Mouse (Mus musculus) megakaryocyte, embryonic 14.5 days (primary cell): ENCODE data around the gene Osbpl3. TPM values are rescaled to one million over a fixed set of nuclear protein-coding genes. Genes with fewer than 3 reads are reported as not detected.

ENCODE experiments used
- H3K27me3 ChIP-seq: replicated peaks from 2 replicates; pipeline ENCODE3; 2012; ENCODE audit warnings: inconsistent platforms
- H3K36me3 ChIP-seq: replicated peaks from 2 replicates; pipeline ENCODE3; 2012; ENCODE audit warnings: low read length, inconsistent platforms, mixed read lengths
- H3K4me1 ChIP-seq: 2 replicates; pipeline ENCODE4 v1.6.1; 2012; ENCODE audit warnings: inconsistent platforms
- H3K4me3 ChIP-seq: replicated peaks from 2 replicates; pipeline ENCODE3; 2012; ENCODE audit warnings: moderate library complexity, mild to moderate bottlenecking, inconsistent platforms
- H3K9me3 ChIP-seq: 2 replicates; pipeline ENCODE4 v1.6.1; 2012; ENCODE audit warnings: inconsistent platforms
- FLI1 ChIP-seq: IDR thresholded peaks from 2 replicates; pipeline ENCODE4 v1.6.1; 2012; ENCODE audit warnings: low read length, inconsistent platforms, mixed read lengths
- GATA1 ChIP-seq: IDR thresholded peaks from 3 replicates; pipeline ENCODE4 v1.6.1; 2012; ENCODE audit warnings: mixed read lengths, low read length, inconsistent platforms, borderline replicate concordance
- polyA plus RNA-seq: library from polyadenylated mRNA; stranded (reverse); fragments of >175 nt; gene quantifications from 2 replicates; pipeline ENCODE4 v1.2.3, GENCODE M21; 2012; ENCODE audit warnings: low replicate concordance; ENCODE audit not compliant: insufficient read depth

The Osbpl3 gene
- polyA plus RNA-seq, 1 experiment, result 7.3 TPM

DNA sequence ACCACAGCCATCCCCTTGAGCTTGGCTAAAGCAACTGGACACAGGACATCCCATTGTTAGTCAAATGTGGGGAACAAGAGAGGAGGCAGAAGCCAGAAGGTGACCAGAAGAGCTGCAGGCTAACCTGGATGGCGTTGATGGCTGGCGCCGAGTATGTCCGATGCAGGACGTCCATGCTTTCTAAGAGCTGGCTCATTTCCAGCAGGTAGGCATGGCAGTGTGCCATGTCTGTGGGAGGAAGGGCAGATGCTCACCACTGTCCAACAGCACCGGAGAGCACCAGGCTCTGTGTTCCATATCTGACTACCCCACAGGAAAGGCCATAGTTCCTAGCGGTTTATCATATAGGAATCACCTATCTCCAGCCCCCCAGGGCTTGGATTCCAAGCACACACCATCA is 109.8 kb downstream of the Osbpl3 start:
- H3K4me3 ChIP-seq, result no peak overlapping the region
- no peaks in the 10 kb centered on the region for H3K27me3 ChIP-seq
- TF ChIP-seq GATA1 (no peak), FLI1 (no peak)
- peaks cover 14% of the 10 kb centered on the region for H3K4me1 ChIP-seq
- no peaks in the 10 kb centered on the region for H3K9me3 ChIP-seq
- H3K36me3 ChIP-seq, result peaks cover 96% of the 10 kb centered on the region

DNA sequence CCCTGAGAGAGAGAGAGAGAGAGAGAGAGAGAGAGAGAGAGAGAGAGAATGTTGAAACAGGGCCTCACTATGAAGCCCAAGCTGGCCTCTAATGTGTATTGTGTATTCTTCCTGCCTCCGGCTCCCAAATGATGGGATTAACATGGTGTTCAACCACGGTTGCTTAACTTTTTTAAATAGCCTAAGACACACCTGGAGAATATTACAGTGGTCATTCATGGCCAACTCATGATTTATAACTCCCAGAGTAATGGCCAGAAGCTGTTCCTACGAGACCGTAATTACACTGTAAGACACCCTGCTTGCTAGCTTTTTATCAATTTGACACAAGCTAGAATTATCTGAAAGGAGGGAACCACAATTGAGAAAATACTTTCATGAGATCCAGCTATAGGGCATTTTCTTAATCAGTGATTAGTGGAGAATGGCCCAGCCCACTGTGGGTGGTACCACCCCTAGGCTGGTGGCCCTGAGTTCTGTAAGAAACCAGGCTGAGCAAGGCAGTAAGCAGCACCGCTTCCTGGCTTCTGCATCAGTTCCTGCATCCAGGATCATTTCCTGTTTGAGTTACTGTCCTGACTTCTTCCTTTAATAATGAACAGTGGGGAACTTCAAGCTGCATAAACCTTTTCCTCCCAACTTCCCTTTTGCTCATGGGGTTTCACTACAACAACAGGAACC is 115.6 kb downstream of the Osbpl3 start:
- Histone ChIP-seq H3K9me3 (no peaks in the 10 kb centered on the region), H3K4me1 (peaks cover 10% of the 10 kb centered on the region; the same call in 1 of the 2 replicates), H3K36me3 (peaks cover 100% of the 10 kb centered on the region), H3K4me3 (no peak overlapping the region), H3K27me3 (no peaks in the 10 kb centered on the region)
- TF ChIP-seq FLI1 (no peak), GATA1 (no peak)

DNA sequence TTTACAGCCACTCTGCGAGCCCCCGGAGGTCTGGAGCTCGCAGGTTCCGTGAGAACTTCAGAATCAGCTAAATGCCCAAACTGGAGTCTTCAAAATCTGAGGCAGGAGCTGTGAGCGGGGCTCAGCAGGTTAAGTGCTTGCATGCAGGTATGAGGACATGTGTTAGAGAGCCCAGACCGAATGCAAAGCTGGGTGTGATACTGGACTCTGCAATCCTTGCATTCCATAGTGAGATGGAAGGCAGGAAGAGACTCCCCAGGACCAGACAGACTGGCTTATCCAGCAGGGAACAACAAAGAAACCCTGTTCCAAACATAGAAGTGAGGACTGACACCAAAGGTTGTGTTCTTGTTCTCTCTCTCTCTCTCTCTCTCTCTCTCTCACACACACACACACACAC is 118.6 kb downstream of the Osbpl3 start:
- H3K9me3 ChIP-seq, result no peaks in the 10 kb centered on the region
- TF ChIP-seq FLI1 (no peak), GATA1 (no peak)
- H3K27me3 ChIP-seq, result no peaks in the 10 kb centered on the region
- H3K4me1 ChIP-seq, result peaks cover 13% of the 10 kb centered on the region; the same call in 1 of the 2 replicates
- peaks cover 99% of the 10 kb centered on the region for H3K36me3 ChIP-seq
- no peak overlapping the region for H3K4me3 ChIP-seq

DNA sequence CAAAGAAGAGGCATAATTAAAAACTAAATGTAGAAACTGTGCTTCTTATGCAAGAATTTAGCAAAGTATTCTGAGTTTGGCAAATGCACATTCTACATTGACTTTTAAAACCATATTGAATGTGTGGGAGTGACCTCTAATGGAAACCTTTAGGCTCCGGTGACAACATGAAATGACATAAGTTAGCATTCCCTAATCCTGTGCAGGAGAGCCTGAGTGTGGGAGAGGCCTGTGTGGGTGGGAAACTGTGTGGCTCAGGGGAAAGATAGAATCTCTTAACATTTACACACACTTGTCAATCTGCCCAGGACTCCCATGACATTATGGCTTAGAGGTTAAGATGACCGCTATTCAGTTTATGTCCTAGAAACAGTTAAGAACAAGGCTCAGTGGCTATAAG is 119.6 kb downstream of the Osbpl3 start:
- H3K36me3 ChIP-seq, result peaks cover 99% of the 10 kb centered on the region
- no peaks in the 10 kb centered on the region for H3K9me3 ChIP-seq
- H3K27me3 ChIP-seq, result no peaks in the 10 kb centered on the region
- no peak for TF ChIP-seq FLI1
- TF ChIP-seq GATA1, result no peak
- H3K4me3 ChIP-seq, result no peak overlapping the region
- H3K4me1 ChIP-seq, result peaks cover 23% of the 10 kb centered on the region

DNA sequence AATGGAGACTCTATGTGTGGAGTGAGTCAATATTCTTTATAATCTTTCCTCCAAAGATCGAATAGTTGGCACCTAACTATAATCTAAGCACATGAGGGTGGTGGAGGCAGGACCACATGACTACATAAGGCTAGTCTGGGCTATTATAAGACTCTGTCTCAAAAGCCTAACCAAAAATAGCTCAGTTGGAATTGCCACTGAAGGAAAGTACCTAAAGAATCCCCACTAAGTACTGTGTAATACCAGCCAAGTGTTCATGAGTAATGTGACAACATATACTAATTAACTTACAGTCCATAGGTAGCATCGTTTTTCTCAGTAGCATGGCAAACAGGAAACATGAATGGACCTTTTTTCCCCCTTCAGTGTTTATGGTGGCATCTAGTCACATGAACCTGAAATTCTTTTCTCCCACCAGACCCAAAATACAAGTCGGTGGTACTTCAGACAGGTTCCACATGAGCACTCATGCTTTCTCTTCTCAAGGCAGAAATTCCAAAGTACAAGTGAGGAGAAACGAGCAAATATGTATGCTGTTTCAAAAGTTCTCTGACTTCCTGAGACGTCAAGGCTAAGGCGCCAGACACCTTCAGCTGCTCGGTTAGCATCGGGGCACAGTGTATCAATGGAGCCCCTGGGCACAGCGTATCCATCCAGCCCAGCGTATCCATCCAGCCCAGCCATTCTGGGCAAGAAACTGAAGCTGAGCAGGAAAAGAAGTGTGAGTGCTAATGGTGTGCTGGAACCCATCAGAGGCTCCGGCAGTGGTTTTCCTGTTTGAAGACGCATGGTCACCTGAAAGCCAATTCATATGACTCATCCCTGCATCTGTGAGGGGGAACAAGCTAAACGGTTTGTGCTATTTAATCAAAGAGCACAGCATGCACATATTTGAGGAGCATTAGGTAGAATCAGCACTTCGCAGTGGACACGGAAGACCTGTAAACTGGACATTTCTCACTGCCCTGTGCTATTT is 120.9 kb downstream of the Osbpl3 start:
- peaks cover 16% of the 10 kb centered on the region for H3K4me1 ChIP-seq
- no peaks in the 10 kb centered on the region for H3K27me3 ChIP-seq
- H3K36me3 ChIP-seq, result peaks cover 95% of the 10 kb centered on the region
- H3K4me3 ChIP-seq, result no peak overlapping the region
- TF ChIP-seq GATA1 (no peak), FLI1 (no peak)
- no peaks in the 10 kb centered on the region for H3K9me3 ChIP-seq

DNA sequence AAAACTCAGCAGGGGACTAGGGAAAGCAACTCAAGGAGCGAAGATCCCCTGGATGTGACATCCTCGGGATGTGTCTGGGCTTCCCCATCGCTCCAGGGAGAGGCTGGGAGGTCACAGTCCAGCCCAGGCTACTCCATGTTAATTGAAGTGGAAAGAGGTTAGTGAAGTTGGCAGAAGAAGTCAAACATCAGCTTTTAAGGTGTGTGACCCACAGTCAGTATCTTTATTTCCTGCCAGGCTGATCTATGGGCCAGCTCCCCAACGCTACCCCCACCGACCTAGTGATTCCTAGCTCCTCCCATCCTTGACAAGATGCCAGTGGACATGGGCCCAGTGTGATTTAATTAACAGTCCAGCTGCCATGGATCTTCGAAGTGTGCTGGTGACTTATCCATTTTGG is 122.7 kb downstream of the Osbpl3 start:
- H3K36me3 ChIP-seq, result peaks cover 95% of the 10 kb centered on the region
- H3K4me1 ChIP-seq, result peaks cover 16% of the 10 kb centered on the region

DNA sequence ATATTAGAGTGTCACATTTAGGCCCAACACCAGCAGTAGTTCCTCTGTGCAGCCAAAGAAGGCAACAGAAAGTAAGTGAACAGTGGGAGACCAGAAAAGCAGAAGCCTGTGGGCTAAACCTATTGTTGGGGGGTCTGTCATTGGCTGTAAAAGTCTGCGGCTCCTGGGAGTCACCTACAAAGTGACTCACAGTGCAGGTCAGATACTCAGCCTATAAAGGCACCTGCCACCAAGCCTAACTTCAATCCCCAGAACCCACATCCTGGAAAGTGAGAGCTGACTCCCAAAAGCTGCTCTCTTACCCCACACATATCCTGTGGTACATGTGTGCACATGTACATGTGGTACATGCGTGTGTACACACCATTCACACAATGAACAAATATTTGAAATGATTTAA is 124.5 kb downstream of the Osbpl3 start:
- Histone ChIP-seq H3K27me3 (no peaks in the 10 kb centered on the region), H3K9me3 (no peaks in the 10 kb centered on the region), H3K4me1 (peaks cover 16% of the 10 kb centered on the region), H3K4me3 (no peak overlapping the region), H3K36me3 (peaks cover 90% of the 10 kb centered on the region)
- TF ChIP-seq GATA1, result no peak

More for the DNA sequence above, 122.7 kb downstream of the Osbpl3 start:
- no peak overlapping the region for H3K4me3 ChIP-seq
- no peaks in the 10 kb centered on the region for H3K9me3 ChIP-seq
- H3K27me3 ChIP-seq, result no peaks in the 10 kb centered on the region
- no peak for TF ChIP-seq FLI1
- TF ChIP-seq GATA1, result no peak

DNA sequence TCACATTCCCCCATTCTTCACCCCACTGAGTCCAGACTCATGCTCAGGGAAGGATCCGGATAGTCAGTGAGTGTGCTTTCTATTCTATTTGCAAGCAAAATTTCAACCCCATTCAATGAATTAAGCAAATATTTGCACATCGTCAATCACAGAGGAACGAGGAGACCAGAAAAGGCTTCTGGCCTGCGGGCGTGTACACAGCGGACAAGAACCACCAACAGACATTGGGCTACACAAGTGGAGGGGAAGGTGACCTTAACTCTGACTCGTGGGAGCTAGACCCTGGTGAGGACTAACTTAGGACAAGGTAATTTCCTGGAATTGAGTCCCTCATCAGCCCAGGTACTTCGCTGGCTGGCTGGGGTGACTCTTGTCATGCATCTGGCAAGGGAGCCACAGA is 126.6 kb downstream of the Osbpl3 start:
- H3K4me3 ChIP-seq, result no peak overlapping the region
- H3K4me1 ChIP-seq, result peaks cover 20% of the 10 kb centered on the region
- no peak for TF ChIP-seq GATA1
- no peak for TF ChIP-seq FLI1
- H3K36me3 ChIP-seq, result peaks cover 90% of the 10 kb centered on the region
- no peaks in the 10 kb centered on the region for H3K27me3 ChIP-seq
- no peaks in the 10 kb centered on the region for H3K9me3 ChIP-seq

DNA sequence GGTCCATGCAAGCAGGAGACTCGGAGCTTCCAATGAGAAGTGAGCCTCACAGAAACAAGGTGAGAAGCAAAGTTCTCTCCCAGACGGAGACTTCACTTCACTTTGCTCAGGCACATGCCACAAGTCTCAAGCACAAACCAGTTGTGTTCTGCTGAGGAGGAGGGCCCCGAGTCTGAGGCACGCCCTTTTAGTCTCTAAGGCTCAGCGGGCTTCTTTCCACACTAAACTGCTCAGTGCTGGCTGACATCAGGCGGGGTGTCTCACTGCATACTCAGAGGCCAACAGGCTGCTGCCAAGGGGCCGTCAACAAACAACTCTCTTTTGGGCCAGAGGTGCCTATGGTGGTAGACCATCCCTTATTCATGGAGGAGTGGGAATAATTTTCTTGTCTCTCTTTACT is 127.1 kb downstream of the Osbpl3 start:
- Histone ChIP-seq H3K36me3 (peaks cover 91% of the 10 kb centered on the region), H3K27me3 (no peaks in the 10 kb centered on the region), H3K4me1 (peaks cover 20% of the 10 kb centered on the region), H3K9me3 (no peaks in the 10 kb centered on the region), H3K4me3 (no peak overlapping the region)
- TF ChIP-seq FLI1, result no peak
- no peak for TF ChIP-seq GATA1

DNA sequence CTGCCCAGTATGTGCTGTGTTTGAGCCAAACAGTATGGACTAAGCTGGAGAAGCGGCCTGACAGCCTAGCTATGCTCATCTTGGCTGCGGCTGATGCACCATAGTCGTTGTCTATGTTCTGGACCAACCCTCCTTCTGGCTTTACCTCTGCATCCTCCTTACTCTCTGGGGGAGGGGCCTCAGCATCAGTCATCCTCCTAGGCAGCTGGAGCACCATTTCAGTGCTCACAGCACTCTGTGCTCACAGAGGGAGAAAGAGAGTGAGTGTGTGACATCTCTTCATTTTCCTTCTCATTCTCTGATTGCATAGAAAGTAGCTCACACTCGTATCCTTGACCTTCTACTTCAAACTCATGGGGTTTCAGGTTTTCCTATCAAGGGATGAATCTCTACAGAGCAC is 129.8 kb downstream of the Osbpl3 start:
- Histone ChIP-seq H3K4me3 (no peak overlapping the region), H3K4me1 (peaks cover 10% of the 10 kb centered on the region), H3K9me3 (no peaks in the 10 kb centered on the region), H3K27me3 (no peaks in the 10 kb centered on the region), H3K36me3 (peaks cover 91% of the 10 kb centered on the region)
- TF ChIP-seq GATA1 (no peak), FLI1 (no peak)
